Mouse (Mus musculus): ENCODE data around the gene Gm8453.
"Not testable (repeated sequence)": the region's sequence is repeated elsewhere in the genome, so short reads cannot be mapped to it uniquely, and the experiment has no call there.

The Gm8453 gene

DNA sequence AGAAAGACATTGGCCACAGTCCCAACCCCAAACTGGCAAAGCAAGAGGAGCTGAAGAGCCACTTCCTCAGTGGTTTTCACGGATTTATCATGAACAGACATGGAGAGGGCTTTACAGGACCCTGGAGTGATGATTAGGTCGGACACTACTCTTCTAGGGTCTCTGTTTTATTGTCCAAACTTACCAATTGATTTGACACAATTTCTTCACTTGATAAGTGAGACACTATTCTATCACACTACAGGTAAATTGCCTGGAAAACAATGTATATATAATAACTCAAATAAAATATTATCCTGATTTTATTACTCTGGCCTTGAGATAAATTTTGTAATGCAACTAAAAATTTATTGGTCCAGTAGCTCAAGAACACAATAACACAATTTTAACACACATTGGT lies at the start of gene Gm8453:
Gm8453 (minus strand) TSS at position 101 of the 400 bp plus-strand sequence.
- DNase-seq: not testable (repeated sequence)

DNA sequence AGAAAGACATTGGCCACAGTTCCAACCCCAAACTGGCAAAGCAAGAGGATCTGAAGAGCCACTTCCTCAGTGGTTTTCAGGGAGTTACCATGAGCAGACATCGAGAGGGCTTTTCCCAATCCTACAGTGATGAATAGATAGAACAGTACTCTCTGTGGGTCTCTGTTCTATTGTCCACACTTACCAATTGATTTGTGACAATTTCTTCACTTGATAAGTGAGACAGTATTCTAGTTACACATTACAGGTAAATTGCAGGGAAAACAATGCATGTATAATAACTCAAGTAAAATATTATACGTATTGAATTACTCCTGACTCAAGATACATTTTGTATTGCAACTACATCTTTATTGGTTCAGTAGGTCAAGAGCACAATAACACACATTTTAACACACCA lies 28.1 kb downstream of the Gm8453 start, which contains the start of gene Gm8653:
Gm8653 (minus strand) TSS at position 101 of the 400 bp plus-strand sequence.
- DNase-seq: not testable (repeated sequence)

DNA sequence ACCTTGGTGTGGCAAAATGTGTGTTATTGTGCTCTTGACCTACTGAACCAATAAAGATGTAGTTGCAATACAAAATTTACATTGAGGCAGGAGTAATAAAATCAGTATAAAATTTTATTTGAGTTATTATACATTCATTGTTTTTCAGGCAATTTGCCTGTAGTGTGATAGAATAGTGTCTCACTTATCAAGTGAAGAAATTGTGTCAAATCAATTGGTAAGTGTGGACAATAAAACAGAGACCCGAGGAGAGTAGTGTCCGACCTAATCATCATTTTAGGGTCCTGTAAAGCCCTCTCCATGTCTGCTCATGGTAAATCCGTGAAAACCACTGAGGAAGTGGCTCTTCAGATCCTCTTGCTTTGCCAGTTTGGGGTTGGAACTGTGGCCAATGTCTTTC lies 40.2 kb downstream of the Gm8453 start, which contains the start of gene Vmn1r143:
Vmn1r143 (plus strand) TSS at position 301 of the 400 bp plus-strand sequence.
- DNase-seq: not testable (repeated sequence)
